Mouse (Mus musculus): ENCODE measurements around the gene Kiz. TPM values are rescaled to one million over a fixed set of nuclear protein-coding genes. Genes with fewer than 3 reads are reported as not detected.
A peak's percentile ranks its signal among the peaks of the same experiment; 100 is the strongest.

The Kiz gene
- polyA plus RNA-seq, 1 experiment from 2014 or later = 27.9 TPM

DNA sequence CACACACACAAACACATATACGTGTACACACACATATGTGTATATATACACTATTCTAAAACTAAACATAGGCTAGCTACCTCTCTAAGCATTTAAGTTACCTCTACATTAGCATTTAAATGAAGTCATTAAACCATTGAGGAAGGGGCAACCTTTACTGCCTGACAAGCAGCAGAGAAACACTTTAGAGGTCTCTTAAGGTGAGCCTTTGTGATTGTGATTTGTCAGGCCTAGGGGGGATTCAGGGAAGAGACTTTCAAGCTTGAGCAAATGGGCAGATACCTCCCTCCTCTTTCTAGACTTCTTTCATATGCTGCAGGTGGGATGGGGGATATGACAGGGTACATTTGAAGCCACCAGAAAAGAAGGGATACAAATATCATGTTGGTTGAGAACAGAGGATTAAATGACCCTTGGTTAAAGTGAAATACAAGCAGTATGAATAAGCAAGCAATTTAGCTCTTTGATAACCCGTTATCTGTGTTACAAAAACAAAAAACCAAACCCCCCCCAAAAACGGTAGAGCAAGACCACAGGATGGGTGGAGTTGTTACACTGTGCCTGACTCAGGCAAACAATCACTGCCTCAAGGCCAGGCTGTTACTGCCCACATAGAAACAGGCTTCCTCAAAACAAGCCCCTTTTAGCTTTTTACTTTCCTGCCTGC, 155.9 kb downstream of the Kiz start:
- Histone ChIP-seq H3K36me3 (ENCODE audit: control insufficient read depth, insufficient read depth, low read length) (no peaks in the 10 kb centered on the region), H3K9ac (ENCODE audit: low read depth, low read length) (peak overlapping the region; percentile 93; the same call in 1 of the 2 replicates)
- ATAC-seq = no peak

DNA sequence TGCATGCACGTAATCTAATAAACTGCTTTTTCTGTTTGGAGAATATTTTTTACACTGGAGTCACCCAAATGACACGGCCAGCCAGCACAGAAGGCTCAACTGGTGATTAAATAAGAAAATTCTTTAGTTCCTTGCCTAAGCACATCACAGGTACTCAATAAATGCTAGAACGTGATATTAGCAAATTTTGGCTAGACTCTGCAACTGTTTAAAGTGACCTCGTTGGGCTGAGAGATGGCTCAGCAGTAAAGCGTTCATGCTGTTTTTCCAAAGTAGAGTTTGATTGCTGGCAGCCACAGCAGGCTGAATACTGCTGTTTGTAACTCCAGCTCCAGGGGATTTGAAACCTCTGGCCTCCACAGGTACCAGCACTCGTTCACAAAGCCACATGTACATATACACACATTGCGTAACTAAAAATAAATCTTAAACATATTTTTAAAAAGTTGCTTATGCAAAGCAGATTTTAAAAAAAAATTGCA, 156.5 kb downstream of the Kiz start:
- H3K27ac ChIP-seq (ENCODE audit: low read length) = peak overlapping the region; percentile 91
- H3K4me3 ChIP-seq (ENCODE audit: low read depth, low read length) = peak overlapping the region; percentile 96
- H3K27me3 ChIP-seq (ENCODE audit: control insufficient read depth, insufficient read depth, low read depth, low read length) = no peaks in the 10 kb centered on the region
- H3K9ac ChIP-seq (ENCODE audit: low read depth, low read length) = peak overlapping the region; percentile 93; the same call in 1 of the 2 replicates
- WGBS = 46% methylated on average over 7 of the region's 7 CpGs
- H3K9me3 ChIP-seq (replicated peaks; ENCODE audit: control insufficient read depth, low read length, poor library complexity, severe bottlenecking) = no peaks in the 10 kb centered on the region
- peaks cover 26% of the 10 kb centered on the region for H3K4me1 ChIP-seq (ENCODE audit: control insufficient read depth, insufficient read depth, low read length)
- H3K36me3 ChIP-seq (ENCODE audit: control insufficient read depth, insufficient read depth, low read length) = no peaks in the 10 kb centered on the region
- H3K4me2 ChIP-seq (ENCODE audit: low read length) = peak overlapping the region; percentile 54
- peak; percentile 16 for ATAC-seq

More for the DNA sequence above, 155.9 kb downstream of the Kiz start:
- Histone ChIP-seq H3K9me3 (replicated peaks; ENCODE audit: control insufficient read depth, low read length, poor library complexity, severe bottlenecking) (no peaks in the 10 kb centered on the region), H3K4me2 (ENCODE audit: low read length) (peak overlapping the region; percentile 54), H3K27ac (ENCODE audit: low read length) (peak overlapping the region; percentile 91), H3K27me3 (ENCODE audit: control insufficient read depth, insufficient read depth, low read depth, low read length) (no peaks in the 10 kb centered on the region), H3K4me3 (ENCODE audit: low read depth, low read length) (peak overlapping the region; percentile 96), H3K4me1 (ENCODE audit: control insufficient read depth, insufficient read depth, low read length) (peaks cover 26% of the 10 kb centered on the region)
- WGBS = 76% methylated on average over 3 of the region's 3 CpGs

- no peaks in the 10 kb centered on the region for H3K27me3 ChIP-seq (ENCODE audit: control insufficient read depth, insufficient read depth, low read depth, low read length)
- peak; percentile 98 for ATAC-seq
These were observed 157.0 kb downstream of the Kiz start, which contains the start of gene Xrn2 for GRCm38 (mm10) chr2:147012623-147013184. TSS of gene Xrn2 (plus strand) at chr2:147012996.

GRCm38 (mm10) chr2:147013194-147013969, 157.7 kb downstream of the Kiz start:
- Histone ChIP-seq H3K4me2 (ENCODE audit: low read length) (peak overlapping the region; percentile 77), H3K27me3 (ENCODE audit: control insufficient read depth, insufficient read depth, low read depth, low read length) (no peaks in the 10 kb centered on the region), H3K36me3 (ENCODE audit: control insufficient read depth, insufficient read depth, low read length) (no peaks in the 10 kb centered on the region), H3K27ac (ENCODE audit: low read length) (peak overlapping the region; percentile 91), H3K4me3 (ENCODE audit: low read depth, low read length) (peak overlapping the region; percentile 96), H3K9ac (ENCODE audit: low read depth, low read length) (peak overlapping the region; percentile 93), H3K9me3 (replicated peaks; ENCODE audit: control insufficient read depth, low read length, poor library complexity, severe bottlenecking) (no peaks in the 10 kb centered on the region), H3K4me1 (ENCODE audit: control insufficient read depth, insufficient read depth, low read length) (peaks cover 26% of the 10 kb centered on the region)
- peak; percentile 93 for ATAC-seq
- under 1% methylated on average over 56 of the region's 59 CpGs for WGBS

More at GRCm38 (mm10) chr2:147012623-147013184, 157.0 kb downstream of the Kiz start, which contains the start of gene Xrn2:
- Histone ChIP-seq H3K4me1 (ENCODE audit: control insufficient read depth, insufficient read depth, low read length) (peaks cover 26% of the 10 kb centered on the region), H3K9me3 (replicated peaks; ENCODE audit: control insufficient read depth, low read length, poor library complexity, severe bottlenecking) (no peaks in the 10 kb centered on the region), H3K4me2 (ENCODE audit: low read length) (peak within 1 kb of the TSS; percentile 77), H3K36me3 (ENCODE audit: control insufficient read depth, insufficient read depth, low read length) (no peaks in the 10 kb centered on the region), H3K9ac (ENCODE audit: low read depth, low read length) (peak within 1 kb of the TSS; percentile 93), H3K27ac (ENCODE audit: low read length) (peak within 1 kb of the TSS; percentile 91), H3K4me3 (ENCODE audit: low read depth, low read length) (peak within 1 kb of the TSS; percentile 96)
- WGBS = under 1% methylated on average over 37 of the region's 37 CpGs

DNA sequence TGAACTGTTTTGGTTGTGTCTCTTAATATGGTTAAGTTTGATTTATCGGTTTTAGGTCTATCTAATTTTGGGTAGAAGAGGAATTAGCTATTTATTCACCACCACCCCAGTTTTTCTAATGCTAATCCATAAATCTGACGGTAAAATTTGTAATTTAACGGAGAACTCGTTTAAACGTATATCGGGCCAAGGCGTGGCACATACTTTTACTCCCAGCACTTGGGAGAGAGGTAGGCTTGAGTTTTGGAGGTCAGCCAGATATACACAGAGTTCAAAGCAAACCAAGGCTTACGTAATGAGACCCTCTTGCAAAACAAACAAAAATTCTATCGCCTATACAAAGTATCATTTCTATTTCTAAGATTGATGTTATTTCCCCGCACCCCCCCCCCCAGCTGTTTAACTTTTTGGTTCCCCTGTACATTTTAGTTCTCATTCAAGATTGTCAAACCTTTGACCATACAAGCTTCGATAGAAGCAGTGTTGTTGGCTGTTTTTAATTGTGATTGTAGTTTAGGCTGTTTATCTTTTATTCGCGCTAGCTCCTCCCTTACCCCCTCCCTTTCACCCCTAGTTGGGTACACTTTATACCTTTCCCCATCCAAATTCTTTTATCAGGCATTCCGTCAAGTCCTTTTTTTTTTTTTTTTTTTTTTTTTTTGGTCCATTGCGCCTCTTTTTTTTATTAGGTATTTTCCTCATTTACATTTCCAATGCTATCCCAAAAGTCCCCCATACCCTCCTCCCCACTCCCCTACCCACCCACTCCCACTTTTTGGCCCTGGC, 158.6 kb downstream of the Kiz start:
- Histone ChIP-seq H3K4me1 (ENCODE audit: control insufficient read depth, insufficient read depth, low read length) (peaks cover 26% of the 10 kb centered on the region), H3K27me3 (ENCODE audit: control insufficient read depth, insufficient read depth, low read depth, low read length) (no peaks in the 10 kb centered on the region), H3K9ac (ENCODE audit: low read depth, low read length) (peak overlapping the region; percentile 93; the same call in 1 of the 2 replicates), H3K4me2 (ENCODE audit: low read length) (peak overlapping the region; percentile 77), H3K4me3 (ENCODE audit: low read depth, low read length) (peak overlapping the region; percentile 96), H3K27ac (ENCODE audit: low read length) (peak overlapping the region; percentile 91), H3K9me3 (replicated peaks; ENCODE audit: control insufficient read depth, low read length, poor library complexity, severe bottlenecking) (no peaks in the 10 kb centered on the region), H3K36me3 (ENCODE audit: control insufficient read depth, insufficient read depth, low read length) (no peaks in the 10 kb centered on the region)
- no peak for ATAC-seq
- WGBS = 29% methylated on average over 15 of the region's 15 CpGs

Other genes starting within 250 kb of the Kiz start
- 75.4 and 76.4 TPM in 2 replicates for gene Xrn2, start 157.1 kb downstream of the Kiz start, polyA plus RNA-seq (2015; fragmentation: Nextera tagmentation; extraction: Ambion mirVana)
- 0.30 and 0.94 TPM in 2 replicates for gene Nkx2-4, start 229.6 kb downstream of the Kiz start, polyA plus RNA-seq (2015; fragmentation: Nextera tagmentation; extraction: Ambion mirVana)

All from midbrain, embryonic 16.5 days (tissue).